Mouse (Mus musculus): ENCODE measurements around the gene Dlgap4. TPM values are rescaled to one million over a fixed set of nuclear protein-coding genes. Genes with fewer than 3 reads are reported as not detected.

Dlgap4 gene
- polyA plus RNA-seq (2012; rRNA removed): 6.0 and 7.4 TPM in 2 replicates

DNA sequence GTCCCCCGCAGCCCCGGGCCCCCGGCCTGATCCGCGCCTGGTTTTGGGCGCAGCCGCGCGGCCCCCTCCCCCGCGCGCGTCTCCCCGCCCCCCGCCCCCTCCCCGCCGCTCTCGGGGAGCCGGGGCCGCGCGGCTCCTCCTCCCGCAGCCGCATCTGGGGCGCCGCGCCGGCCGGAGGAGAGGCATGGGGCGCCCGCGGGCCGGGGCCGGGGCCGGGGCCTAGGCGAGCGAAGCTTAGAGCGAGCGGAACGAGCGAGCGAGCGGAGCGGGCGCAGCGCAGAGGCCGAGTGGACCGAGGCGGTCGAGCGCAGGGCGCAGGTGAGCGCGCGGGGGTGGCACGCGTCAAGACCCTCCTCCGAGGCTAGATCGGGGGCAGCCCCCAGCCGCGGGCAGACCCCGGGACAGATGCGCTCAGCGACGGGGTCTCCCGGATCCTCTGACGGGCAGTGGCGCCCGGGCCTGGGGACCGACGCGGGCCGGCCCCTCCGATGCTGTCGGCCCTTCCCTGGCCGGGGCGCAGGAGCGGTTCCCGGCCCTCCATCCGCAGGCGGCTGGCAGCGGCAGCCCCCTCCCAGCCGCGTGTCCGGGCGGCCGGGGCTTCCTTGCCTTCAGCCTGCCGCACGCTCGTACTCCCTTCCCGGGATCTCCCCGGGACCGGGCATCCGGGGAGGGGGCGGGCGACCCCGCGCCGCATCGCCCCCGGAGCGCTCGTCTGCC lies at the start of gene Dlgap4:
Gene Dlgap4 (plus strand): TSS at position 165 of the 717 bp plus-strand sequence.

DNA sequence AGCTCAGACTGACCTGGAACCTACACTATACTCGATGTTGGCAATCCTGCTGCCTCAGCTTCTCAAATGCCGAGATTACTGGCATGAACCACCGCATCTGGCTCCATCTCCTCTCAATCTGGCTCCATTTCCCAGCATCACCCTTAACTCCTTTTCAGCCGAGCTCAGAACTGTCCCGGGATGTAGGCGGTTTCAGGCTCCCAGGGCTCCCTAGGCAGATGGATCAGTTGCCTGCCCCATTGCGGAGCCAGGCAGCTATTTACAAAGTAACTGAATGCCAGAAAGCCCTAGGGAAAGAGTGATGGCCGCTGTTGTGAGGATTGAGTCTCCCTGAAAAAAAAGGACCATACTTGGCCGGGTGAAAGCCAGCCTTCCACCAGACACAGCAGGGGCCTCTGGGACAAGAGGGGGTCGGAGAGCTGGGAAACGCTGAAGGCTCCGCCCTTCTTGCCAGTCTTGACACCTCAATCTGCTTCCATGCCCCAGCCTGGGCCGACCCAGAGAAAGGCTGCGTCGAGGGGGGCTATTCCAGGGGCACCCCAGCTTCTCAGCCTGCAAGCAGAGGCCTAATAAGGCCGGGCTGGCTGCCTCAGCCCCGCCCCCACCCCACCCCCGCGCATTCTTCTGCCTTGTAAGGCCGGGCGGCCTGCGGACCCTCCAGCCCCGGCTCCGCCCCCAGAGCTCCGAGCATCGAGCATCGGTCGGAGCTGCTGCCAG lies 161.4 kb downstream of the Dlgap4 start, which contains the start of gene Myl9:
Gene Myl9 (plus strand): TSS at position 683 of the 717 bp plus-strand sequence.

Other genes starting within 250 kb of the Dlgap4 start
- gene Epb41l1, start 192.8 kb upstream of the Dlgap4 start, polyA plus RNA-seq (2012; rRNA removed): 2.5 TPM in 2 replicates
- 5.3 and 7.1 TPM in 2 replicates for gene Aar2, start 66.1 kb upstream of the Dlgap4 start, polyA plus RNA-seq (2012; rRNA removed)
- 25.4 and 26.0 TPM in 2 replicates for gene Myl9, start 161.7 kb downstream of the Dlgap4 start, polyA plus RNA-seq (2012; rRNA removed)
- gene Tgif2, start 226.3 kb downstream of the Dlgap4 start, polyA plus RNA-seq (2012; rRNA removed): 4.6 and 4.7 TPM in 2 replicates
- gene 4930518I15Rik, start 244.2 kb downstream of the Dlgap4 start, polyA plus RNA-seq (2012; rRNA removed): 0.83 and 1.0 TPM in 2 replicates
- 77.1 and 94.6 TPM in 2 replicates for gene Rab5if, start 249.4 kb downstream of the Dlgap4 start, polyA plus RNA-seq (2012; rRNA removed)

Measured in liver, embryonic 14 days (tissue).